Mouse (Mus musculus) hindbrain, embryonic 14.5 days (tissue): ENCODE results near the gene Frmd7. TPM values are rescaled to one million over a fixed set of nuclear protein-coding genes. Genes with fewer than 3 reads are reported as not detected.

Experiments used
- ATAC-seq: fragments of 200-750 bp; cut with Nextera tagmentation; 2 replicates; pipeline ENCODE4 v1.8.0; 2017; ENCODE audit warnings: moderate number of reproducible peaks, mild to moderate bottlenecking, moderate TSS enrichment, moderate library complexity; ENCODE audit not compliant: low FRiP score
- DNase-seq: peaks from one replicate; pipeline ENCODE4 v3.0.0-alpha.2; 2015; ENCODE audit warnings: low spot score
- H3K27ac ChIP-seq: fragments of 300-500 bp; sonication (generic); 2 replicates; pipeline ENCODE4 v1.5.1; 2014; ENCODE audit warnings: mild to moderate bottlenecking, moderate library complexity
- H3K27me3 ChIP-seq: fragments of 300-500 bp; sonication (generic); 2 replicates; pipeline ENCODE4 v1.6.1; 2014; ENCODE audit warnings: mild to moderate bottlenecking, low read length, mixed read lengths; ENCODE audit not compliant: control insufficient read depth, insufficient read depth
- H3K36me3 ChIP-seq: fragments of 300-500 bp; sonication (generic); replicated peaks from 2 replicates; pipeline ENCODE4 v1.6.1; 2014; ENCODE audit not compliant: control insufficient read depth, insufficient read depth
- H3K4me1 ChIP-seq: fragments of 300-500 bp; sonication (generic); replicated peaks from 2 replicates; pipeline ENCODE4 v1.6.1; 2014; ENCODE audit warnings: antibody characterized with exemption, low read length, mixed read lengths; ENCODE audit not compliant: control insufficient read depth, insufficient read depth
- H3K4me2 ChIP-seq: fragments of 300-500 bp; sonication (generic); replicated peaks from 2 replicates; pipeline ENCODE4 v1.6.1; 2014; ENCODE audit warnings: mild to moderate bottlenecking, moderate library complexity
- H3K4me3 ChIP-seq: fragments of 300-500 bp; sonication (generic); replicated peaks from 2 replicates; pipeline ENCODE4 v1.5.1; 2014; ENCODE audit warnings: mild to moderate bottlenecking, low read length
- H3K9ac ChIP-seq: fragments of 300-500 bp; sonication (generic); 2 replicates; pipeline ENCODE4 v1.6.1; 2014
- H3K9me3 ChIP-seq: fragments of 300-500 bp; sonication (generic); 2 replicates; pipeline ENCODE4 v1.6.1; 2016; ENCODE audit warnings: low read length; ENCODE audit not compliant: control insufficient read depth
- WGBS: fragments of 180-500 bp; shearing (Covaris S2); extraction: QIAGEN DNeasy Blood & Tissue Kit; methylation state at CpG from one replicate; pipeline ENCODE4 v1.1.7; 2014; 5-methylcytosine and 5-hydroxymethylcytosine counted together
- polyA plus RNA-seq: library from polyadenylated mRNA; unstranded; fragments of >200 nt; fragmentation: Nextera tagmentation; extraction: Ambion mirVana; gene quantifications from 2 replicates; pipeline ENCODE4 v1.2.1, GENCODE M21; 2014

Frmd7 gene
- polyA plus RNA-seq, 1 experiment from 2014 or later = 0.09 TPM

DNA sequence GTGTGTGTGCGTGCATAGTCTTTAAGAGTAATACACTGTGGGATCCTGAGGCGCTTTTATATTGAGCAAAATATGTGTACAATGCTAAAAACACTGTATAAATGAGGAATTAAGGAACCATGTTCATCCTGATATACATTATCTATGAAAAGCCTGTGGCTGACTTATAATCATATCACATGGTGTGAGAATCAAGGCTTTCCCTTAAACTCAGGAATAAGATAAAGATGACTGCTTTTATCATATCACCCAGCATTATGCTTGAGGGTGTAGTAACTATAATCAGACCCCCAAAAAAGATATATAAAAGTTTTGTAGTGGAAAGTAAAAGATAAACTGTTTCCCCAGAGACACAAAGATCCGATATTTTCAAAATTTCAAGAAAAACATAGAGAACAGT is 39.0 kb downstream of the Frmd7 start:
- ATAC-seq = no peak

DNA sequence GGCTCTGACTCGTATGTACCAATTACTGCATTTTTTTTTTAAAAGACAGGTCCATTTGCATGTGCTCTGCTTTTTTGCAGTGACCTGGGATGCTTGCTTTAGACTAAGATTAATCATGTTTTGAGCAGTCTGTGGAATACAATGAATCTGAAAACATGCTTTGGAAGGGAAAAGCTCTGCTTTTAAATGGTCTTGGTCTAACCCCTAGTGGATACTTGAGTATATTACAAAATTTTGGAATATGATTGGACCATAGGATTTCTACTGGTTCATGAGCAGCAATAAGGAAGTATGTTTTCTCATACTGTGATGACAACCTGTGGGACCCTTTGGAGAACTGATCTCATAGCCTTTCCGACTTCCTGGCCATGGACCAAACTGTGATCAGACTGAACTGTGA is 54.5 kb downstream of the Frmd7 start:
- no peaks in the 10 kb centered on the region for H3K9me3 ChIP-seq
- no peak overlapping the region for H3K27ac ChIP-seq
- WGBS = 84% methylated on average over 2 of the region's 2 CpGs
- ATAC-seq (no peak), DNase-seq (no peak)
- no peak overlapping the region for H3K4me3 ChIP-seq
- H3K27me3 ChIP-seq = no peaks in the 10 kb centered on the region
- no peaks in the 10 kb centered on the region for H3K4me1 ChIP-seq
- H3K36me3 ChIP-seq = no peaks in the 10 kb centered on the region
- H3K4me2 ChIP-seq = no peak overlapping the region
- no peak overlapping the region for H3K9ac ChIP-seq

More for the DNA sequence above, 39.0 kb downstream of the Frmd7 start:
- no peak overlapping the region for H3K4me3 ChIP-seq
- H3K27ac ChIP-seq = no peak overlapping the region
- H3K4me2 ChIP-seq = no peak overlapping the region
- no peaks in the 10 kb centered on the region for H3K27me3 ChIP-seq
- WGBS = 80% methylated on average over 3 of the region's 3 CpGs
- no peak for DNase-seq
- H3K4me1 ChIP-seq = no peaks in the 10 kb centered on the region
- no peaks in the 10 kb centered on the region for H3K36me3 ChIP-seq
- no peak overlapping the region for H3K9ac ChIP-seq
- no peaks in the 10 kb centered on the region for H3K9me3 ChIP-seq

GRCm38 (mm10) chrX:50874246-50875002 is 68.1 kb downstream of the Frmd7 start:
- H3K9ac ChIP-seq = no peak overlapping the region
- no peaks in the 10 kb centered on the region for H3K27me3 ChIP-seq
- WGBS = 82% methylated on average over 6 of the region's 6 CpGs
- ATAC-seq = no peak
- no peaks in the 10 kb centered on the region for H3K9me3 ChIP-seq
- H3K4me1 ChIP-seq = no peaks in the 10 kb centered on the region
- no peaks in the 10 kb centered on the region for H3K36me3 ChIP-seq
- H3K4me2 ChIP-seq = no peak overlapping the region
- H3K27ac ChIP-seq = no peak overlapping the region
- no peak for DNase-seq
- H3K4me3 ChIP-seq = no peak overlapping the region

- Histone ChIP-seq H3K27me3 (no peaks in the 10 kb centered on the region), H3K9ac (no peak overlapping the region), H3K4me1 (no peaks in the 10 kb centered on the region), H3K27ac (no peak overlapping the region), H3K9me3 (no peaks in the 10 kb centered on the region), H3K36me3 (no peaks in the 10 kb centered on the region), H3K4me2 (no peak overlapping the region), H3K4me3 (no peak overlapping the region)
- ATAC-seq = no peak
- WGBS = 76% methylated on average over 5 of the region's 5 CpGs
- DNase-seq = no peak
These were observed 77.8 kb downstream of the Frmd7 start for GRCm38 (mm10) chrX:50864734-50865133.

DNA sequence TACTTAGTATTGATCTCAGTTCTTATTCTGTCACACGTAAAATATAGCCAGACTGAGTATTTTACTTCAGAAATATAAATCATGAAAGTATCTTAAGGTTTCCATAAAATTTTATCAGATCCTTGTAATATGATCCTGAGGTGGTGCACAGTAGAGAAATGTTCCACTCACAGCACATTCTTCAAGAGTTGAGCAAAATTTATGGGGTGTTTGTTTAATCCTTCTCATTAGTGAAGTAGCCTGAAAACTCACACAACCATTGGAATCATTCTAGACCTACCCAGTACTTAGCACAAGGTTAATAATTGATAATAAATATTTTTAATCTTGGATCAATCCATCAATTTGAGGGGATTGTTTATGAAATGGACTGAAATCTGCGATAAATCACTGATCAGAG is 78.7 kb downstream of the Frmd7 start:
- no peaks in the 10 kb centered on the region for H3K27me3 ChIP-seq
- no peak for ATAC-seq
- WGBS = 67% methylated on average over 2 of the region's 2 CpGs

DNA sequence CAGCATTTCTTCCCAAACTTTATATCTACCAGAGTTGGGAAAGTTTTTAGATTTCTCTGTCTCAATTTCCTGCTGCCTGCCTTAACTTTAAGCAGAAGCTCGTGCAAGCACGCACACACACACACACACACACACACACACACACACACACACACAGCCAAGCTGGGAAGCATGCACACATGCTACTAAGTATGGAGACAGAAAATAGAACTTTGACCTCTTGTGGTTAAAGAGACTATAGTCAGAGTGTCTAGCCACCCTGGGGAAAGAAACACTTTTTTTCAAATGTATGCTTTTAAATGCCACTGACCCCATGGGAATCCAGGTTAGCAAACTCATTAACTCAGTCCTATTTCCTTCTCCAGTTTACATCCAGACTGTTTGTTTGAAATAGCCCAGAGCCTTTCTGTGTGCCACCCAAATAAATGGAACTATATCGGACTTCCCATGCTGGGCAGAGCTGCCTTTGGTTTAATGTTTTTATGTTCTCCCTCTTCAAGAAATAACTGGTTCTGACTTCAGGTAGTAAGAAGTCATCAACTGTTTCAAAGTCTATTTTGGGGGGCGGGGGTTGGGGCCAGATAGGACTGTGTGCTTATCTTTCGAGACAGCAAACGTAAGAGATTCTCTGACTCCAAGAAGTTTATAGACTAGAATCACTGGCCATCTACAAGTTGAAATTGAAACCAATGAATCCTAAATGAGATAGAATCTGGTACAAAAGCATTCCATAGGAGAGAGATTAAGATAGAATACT is 91.9 kb downstream of the Frmd7 start:
- H3K4me3 ChIP-seq = no peak overlapping the region
- H3K4me1 ChIP-seq = no peaks in the 10 kb centered on the region
- H3K27ac ChIP-seq = no peak overlapping the region
- no peak for DNase-seq
- H3K9ac ChIP-seq = no peak overlapping the region
- H3K36me3 ChIP-seq = no peaks in the 10 kb centered on the region
- H3K27me3 ChIP-seq = no peaks in the 10 kb centered on the region
- H3K9me3 ChIP-seq = no peaks in the 10 kb centered on the region
- WGBS = 94% methylated on average over 6 of the region's 6 CpGs
- no peak for ATAC-seq
- H3K4me2 ChIP-seq = no peak overlapping the region

More for the DNA sequence above, 78.7 kb downstream of the Frmd7 start:
- no peak overlapping the region for H3K4me3 ChIP-seq
- H3K36me3 ChIP-seq = no peaks in the 10 kb centered on the region
- no peak overlapping the region for H3K9ac ChIP-seq
- no peak overlapping the region for H3K27ac ChIP-seq
- DNase-seq = no peak
- no peak overlapping the region for H3K4me2 ChIP-seq
- no peaks in the 10 kb centered on the region for H3K9me3 ChIP-seq
- no peaks in the 10 kb centered on the region for H3K4me1 ChIP-seq

Other genes with a start within 250 kb of the Frmd7 start
- 0.31 and 0.37 TPM in 2 replicates for gene Stk26, start 101.7 kb downstream of the Frmd7 start, polyA plus RNA-seq
- 18.2 and 18.8 TPM in 2 replicates for gene Rap2c, start 75.3 kb upstream of the Frmd7 start, polyA plus RNA-seq